Mouse (Mus musculus) 416B (cell line): ENCODE measurements at regions not wholly inside any gene's neighbourhood (a gene's known extent, or its start where the extent isn't known, plus 50 kb on each side); places are given as distances from the start of the nearest gene placed in this dataset.

ENCODE experiments used
- DNase-seq: peaks from one replicate; pipeline ENCODE4 v3.0.0; 2011; ENCODE audit warnings: low read depth

DNA sequence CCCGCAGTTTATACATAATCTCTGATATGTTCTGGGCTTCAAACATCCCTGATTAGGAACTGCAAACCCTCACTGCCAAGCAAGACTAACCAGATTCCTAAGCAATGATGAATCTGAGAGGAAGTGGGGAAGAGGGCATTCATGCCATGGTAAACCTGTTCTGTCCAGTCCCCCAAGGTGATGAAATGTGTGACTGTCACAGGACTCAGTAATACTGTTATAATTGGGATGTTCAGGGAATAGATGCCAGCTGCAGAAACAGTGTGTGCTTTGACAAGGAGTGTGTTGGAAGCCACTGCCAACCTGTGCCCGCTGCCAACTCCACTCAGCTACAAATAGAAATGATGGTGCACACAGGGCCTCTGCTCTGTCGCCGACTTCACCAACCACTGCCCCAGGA lies 466.0 kb downstream of the Efna5 start:
- DNase-seq: no peak

DNA sequence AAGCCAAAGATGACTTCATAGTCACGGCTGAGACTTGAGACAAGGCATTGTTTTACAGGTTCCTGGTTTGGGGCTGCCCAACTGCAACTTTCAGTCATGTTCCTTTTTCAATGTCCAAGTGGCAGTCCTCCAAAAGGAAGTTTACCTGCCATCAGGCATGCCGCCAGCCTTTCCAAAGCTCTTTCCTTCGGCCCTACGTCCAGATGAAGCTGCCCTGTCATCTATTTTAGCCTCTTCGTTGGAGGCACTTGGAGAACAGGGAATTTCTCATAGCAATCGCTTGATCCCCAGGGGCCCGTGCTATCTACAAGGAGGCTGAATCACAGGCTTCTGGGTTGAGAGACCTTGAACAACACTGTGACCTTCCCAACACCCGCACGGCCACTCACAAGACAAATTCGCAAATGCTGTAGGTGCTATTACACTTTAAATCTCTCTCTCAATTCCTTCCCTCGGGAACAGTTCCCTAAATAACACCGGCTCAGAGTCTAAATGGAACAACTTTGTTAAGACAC lies 468.4 kb downstream of the Efna5 start:
- no peak for DNase-seq

DNA sequence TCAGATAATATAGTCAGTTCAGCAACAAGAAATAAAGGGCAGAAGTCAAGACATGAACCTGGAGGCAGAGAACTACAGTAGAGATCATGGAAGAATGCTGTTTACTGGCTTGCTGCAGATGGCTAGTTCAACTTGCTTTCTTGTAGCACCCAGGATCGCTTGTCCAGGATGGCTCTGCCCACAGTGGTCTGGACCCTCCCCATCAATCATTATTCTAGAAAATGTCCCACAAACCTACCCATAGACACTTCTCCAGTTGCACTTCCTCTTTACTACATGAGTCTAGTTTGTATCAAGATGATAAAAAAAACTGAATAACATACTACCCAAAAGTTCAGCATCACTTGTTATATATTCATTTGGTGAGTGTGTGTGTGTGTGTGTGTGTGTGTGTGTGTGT lies 477.4 kb downstream of the Efna5 start:
- no peak for DNase-seq

DNA sequence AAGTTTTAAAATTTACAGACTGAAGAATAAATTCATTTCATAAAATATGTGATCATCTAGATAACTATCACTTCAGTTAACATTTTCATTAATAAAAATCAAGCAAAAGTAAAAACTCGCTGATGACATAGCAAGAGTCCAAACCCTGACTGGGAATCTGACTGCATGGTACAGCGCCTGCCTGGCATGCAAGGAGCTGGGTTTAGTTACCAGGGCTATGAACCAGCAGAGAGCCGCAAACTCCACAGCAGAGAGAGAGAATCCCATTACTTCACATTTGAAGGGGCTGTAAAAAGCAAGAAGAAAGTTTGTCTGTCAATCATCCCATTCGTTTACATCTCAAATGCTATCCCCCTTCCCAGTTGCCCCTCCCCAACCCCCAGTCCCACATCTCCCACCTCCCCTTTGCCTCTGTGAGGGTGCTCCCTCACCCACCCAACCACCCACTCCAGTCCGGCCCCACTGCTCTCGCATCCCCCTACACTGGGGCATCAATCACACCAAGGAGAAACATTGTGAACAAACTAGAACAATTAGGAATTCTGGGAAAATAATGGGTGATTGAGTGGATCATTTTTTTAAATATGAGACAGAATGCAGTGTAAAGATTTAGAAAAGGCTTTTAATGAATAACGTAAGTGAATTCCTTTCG lies 487.6 kb downstream of the Efna5 start:
- no peak for DNase-seq

DNA sequence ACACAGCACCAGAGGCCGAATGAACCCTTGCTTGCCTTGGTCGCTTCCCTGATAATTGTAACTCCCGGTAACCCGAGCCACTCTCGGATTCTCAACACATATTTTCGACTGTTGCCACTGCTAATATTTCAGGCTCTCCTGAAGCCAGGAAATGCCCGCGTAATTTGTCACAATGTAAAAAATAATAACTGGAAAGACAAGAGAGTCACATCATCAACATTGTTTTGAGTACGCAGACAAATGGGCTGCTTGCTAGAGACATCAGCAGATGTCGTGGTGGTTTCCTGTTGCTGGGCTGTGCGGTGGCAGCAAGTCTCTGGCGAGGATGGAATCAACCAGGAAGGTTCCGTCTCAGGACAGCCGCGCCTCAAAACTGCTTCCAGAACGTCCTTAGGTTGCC lies 497.1 kb downstream of the Efna5 start:
- DNase-seq: no peak

DNA sequence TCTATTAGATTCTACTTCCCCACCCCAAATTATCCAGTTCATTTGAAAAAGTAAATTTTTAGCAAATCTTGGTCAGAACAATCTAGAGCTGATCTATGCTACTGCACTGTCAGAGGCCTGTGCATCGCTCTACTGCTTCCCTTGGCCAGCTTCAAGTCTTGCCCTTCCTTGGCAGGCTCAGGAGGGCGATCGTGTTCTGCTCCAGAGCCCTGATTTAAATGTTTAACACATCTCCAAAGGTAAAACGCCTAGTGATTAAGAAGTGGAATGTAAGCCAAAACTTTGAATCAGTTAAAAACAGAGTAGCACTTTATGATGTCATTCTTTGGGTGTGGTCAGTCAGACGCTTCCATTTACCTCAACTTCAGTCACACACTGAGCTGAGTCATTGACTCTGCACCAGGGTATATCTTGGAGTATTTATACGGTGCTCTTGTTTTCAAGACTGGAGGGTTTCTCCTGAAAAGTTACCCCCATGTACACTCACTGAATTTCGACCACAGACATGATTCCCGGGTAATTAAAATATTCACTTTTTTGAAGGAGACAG lies 502.2 kb downstream of the Efna5 start:
- DNase-seq: no peak

DNA sequence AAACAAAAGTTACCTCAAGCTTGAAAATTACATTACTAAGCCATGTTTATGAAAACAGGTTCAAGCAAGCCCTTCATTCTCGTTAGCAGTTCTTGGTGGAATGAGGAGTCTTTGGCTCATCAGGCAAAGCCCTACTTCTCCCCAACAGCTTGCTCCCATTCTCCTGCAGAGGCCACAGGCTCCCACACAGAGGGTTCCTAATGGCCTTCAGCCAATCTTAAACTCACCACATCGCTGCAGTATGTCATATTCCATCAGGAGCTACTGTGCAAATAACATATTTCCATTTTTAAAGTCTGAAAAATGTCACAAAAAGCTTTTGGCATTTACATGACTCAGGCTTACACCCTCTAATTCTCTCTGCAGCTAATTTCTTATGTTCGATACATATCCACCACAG lies 512.0 kb downstream of the Efna5 start:
- DNase-seq: no peak

DNA sequence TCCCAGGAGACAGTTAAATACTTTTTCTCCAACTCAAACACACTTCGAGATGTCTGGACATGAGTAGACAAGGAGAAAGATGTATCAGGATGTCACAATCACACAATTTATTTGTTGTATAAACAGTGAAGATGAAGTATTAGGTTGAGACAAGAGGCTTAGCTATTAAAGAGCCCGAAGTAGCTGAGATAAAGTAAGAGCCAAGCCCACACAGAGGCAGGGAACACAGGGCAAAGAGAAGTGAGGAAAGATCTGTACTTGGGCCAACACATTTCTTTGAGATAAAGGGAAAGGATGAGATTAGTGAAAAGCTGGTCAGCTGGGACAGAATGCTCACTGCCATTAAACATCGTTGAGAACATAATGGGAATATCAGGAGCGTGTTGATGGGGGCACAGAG lies 513.2 kb downstream of the Efna5 start:
- DNase-seq: no peak

DNA sequence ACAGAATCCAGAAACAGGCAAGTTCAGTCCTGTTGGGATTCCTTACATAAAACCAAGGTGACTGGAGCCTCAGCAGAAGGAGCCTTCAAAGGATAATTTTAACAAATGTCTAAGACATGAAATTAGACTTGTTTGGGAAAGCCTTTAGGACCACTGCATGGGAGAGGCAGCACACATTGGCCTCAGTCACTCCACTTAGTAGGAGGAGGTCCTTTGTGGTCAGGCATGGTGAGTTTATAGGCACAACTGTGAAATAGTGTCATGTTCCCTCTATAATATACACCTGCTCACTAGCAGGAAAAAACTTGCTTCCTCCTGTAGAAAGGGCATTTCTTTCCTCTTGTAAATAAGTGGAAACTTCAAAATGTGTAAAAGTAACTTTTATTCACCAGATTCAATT lies 522.8 kb downstream of the Efna5 start:
- no peak for DNase-seq

DNA sequence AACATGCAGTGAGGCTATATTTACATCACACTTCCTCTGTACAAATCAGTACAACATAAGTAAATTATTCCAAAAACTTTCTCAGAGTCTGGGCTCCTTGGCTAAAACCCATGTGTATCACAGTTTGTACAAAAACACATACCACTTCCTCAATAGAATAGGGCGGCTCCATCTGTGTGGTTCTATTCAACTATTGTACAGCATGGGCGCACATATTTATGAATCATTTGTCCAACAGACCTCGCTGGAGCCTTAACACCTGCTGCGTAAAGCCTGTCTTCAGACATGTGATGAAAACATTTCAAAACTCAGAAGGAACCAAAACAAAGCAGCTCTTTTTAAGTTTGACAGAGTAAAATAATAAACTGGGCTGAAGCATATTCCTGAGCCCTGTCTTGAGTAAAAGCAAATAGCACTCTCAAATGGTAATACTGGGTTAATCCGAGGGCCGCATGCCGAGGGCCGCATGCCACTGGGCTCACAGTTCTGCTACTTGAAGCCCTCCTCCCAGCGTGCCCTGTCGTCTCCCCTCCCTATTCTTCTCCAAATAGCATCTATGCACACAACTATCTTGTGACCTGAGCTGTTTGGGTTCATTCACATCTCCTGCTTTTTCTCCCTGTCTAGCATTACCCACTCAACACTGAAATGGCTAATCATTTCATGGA lies 543.1 kb downstream of the Efna5 start:
- DNase-seq: no peak

DNA sequence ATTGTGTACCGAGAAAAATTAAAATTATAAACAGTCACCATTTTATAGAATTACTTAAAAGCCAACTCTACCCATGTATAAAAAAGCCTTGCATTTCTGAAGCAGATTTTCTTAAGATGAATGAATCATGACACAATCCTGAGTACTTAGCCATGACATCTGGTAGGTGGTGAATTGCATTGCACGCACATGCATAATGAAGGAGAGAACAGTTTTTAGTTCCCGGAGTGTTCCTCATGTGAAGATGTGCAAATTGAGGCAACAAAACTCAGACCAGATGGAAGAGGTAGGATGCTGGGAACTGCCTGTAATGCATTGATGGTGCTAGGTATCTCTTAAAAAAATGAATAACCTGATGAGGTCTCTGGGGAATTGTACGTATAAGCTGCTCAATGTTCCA lies 550.9 kb downstream of the Efna5 start:
- no peak for DNase-seq

DNA sequence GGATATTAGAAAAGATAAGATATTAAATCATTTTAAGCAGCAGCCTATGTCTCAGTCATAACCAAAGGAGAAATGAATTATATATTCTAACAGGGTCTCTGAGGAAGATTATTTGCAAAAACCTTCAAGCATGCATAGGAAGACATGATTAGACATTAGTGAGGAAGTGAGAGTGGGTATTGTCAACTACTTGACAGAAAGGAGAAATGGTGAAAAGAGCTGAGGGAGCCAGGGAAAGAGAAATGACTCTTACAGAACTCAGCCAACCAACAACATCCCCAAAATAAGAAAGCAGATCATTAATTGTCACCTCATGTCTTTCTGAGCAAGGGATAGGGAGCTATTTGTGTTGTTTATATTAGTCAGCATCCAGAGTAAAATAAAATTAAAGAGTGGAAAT lies 554.3 kb downstream of the Efna5 start:
- no peak for DNase-seq

DNA sequence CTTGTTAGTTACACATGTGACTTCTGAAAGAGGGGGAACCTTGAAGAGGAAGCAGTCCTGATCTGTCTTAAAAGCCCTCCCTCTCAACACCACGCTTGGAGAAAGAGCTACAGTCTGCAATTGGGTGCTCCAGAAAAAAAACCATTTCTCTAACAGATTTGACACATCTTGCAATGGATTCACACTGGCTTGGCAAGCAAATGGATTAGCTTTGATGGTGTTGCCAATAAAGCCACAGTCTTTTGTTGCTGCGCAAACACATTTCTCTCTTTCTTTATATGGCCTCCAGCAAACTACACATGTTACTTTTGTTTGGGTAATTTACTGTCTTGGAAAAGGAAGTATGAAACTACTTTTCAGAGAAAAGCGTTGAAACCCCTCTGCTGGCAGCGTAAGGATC lies 562.1 kb downstream of the Efna5 start:
- no peak for DNase-seq

DNA sequence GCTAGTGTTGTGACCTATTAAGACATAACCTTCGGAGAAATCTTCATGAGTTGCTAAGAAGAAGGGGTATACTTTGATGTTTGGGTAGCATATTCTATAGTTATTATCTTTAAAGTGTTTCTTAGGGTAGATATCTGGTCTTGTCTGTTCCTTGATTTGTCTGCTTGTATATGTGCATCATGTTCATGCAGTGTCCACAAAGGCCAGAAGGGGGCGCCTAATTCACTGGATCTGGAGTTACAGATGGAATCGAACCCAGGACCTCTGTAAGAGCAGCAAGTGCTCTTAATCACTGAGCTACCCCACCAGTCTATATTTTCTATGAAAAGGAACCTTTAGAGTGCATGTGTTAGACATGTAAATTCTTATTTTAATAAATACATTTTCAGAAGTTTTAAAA lies 571.1 kb downstream of the Efna5 start:
- no peak for DNase-seq

DNA sequence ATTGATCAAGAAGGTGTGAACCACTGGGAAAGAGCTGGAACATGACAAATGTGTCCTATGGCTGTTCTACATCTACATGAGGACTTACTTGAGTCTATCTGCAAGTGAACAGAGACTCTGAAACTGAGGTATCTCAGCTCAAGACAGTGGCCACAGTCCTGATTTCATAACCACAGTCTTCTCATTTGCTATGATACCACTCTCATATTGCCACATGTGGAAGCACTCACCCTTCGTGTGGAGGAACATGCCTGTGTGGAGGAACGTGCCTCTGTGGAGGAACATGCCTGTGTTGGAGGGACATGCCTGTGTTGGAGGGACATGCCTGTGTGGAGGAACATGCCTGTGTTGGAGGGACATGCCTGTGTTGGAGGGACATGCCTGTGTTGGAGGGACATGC lies 574.0 kb downstream of the Efna5 start:
- no peak for DNase-seq

DNA sequence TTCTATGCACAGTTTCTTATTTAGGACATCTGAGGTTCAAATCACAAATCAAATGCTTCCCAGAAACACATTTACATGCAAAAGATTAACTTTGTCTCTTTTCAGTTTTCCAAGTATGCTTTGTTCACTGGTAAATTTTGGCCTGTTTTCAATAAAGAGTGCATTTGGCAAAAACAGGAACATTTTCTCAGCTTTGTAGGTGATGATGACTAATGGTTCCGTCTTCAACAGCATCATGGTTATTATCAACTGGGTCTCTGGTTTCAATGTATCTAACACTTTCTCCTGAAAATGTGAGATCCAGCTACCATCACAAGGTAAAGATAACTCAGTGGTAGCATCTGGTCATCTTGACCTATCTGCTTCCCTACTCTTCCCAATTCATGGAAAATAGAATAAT lies 574.6 kb downstream of the Efna5 start:
- no peak for DNase-seq

DNA sequence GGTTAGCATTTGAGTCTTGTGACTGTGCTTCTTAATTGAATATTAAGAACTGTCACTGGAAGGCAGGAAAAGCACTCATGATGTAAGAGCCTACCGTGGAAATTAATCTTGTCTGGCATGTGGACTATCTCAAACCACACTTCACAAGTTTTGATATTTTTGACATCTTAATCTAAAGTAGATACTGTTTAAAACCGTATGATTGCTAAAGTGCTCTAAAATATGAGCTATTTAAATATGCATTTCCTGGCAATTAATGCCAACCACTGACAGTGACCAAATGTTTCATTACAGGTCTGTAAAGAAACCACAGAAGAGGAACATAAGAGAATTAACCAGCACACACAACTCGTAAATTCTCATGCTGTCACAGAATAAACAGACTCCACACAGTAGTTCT lies 576.0 kb downstream of the Efna5 start:
- peak; percentile 54 for DNase-seq

DNA sequence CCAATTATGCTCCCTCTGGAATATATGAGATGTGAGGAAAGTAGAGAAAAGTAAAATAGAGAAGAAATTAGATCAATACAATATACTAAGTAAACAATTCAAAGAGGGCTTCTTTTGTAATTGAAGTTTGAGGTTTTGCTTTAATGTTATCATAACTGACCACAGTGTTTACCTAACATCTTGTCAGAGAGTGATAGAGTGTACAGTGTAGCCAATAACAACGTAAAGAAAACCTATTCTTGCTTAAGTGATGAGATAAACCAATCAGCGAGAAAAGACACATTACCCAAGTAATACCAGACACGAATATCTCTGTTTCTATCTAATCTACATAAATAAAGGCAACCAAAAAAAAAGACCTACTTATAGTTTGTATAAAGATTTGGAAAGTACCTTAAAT lies 577.0 kb downstream of the Efna5 start:
- DNase-seq: peak; percentile 22

DNA sequence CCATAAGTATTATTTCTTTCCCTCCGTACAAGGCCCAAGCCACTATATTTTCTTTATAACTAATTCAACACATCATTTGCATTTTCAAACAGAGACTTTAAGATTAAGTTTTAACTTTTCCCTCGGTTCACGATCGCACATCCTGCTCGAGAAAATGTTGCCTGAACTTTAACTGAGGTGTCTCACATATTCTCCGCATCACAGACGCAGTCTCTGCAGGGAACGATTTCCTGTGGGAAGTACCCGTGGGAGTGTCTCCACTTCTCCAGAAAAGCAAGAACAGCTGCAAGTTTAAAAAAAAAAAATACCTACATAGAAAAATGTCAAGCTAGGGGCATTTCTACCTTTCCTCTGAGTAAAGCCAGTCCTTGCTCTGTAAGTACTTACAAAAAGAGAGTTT lies 581.2 kb downstream of the Efna5 start:
- DNase-seq: no peak

DNA sequence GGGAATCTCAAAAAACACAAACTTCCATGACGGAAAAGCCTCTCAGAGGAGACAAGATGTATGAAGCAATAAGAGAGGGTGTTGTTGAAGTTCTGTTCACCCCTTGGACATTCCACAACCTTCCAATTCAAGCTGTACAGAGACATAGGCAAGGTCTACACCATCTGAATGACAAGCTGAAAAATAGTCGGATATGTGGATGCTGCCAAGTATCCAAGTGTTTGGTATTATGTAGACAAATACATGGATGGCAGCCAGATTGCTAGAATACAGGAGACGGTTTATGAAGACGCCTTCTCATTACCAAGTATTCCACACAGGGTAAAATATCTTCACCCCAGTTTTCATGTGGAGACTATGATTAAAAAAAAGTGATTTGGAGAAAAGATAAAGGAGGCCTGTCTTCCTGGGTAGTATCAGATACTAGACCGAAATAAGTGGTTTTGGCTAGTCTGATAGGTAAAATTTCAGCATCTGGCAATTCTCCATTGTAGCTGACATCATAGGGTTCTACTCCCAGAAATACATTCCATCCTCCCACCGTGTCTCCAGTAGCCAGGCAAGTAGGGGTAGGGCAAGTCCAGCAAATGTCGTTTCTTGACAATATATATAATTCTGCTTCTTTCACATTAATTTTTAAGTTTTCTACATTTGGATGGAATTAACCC lies 583.6 kb downstream of the Efna5 start:
- DNase-seq: no peak

DNA sequence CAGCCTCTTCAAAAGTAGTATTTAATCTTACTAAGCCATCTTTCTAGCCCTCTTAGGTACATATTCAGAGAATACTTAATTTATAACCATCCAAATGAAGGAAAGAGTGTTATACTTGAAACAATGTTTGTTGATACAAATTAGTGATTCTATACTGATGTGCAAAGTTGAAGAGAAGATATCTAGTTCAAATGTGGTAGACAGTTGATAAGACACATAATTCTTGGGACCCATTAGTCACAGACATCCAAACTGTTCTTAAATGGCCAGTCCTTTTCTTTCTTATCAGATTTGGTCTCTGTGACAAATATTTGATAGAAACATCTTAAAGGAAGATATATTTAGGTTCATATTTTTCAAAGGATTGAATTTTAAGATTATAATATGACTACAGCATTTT lies 585.7 kb downstream of the Efna5 start:
- DNase-seq: no peak

DNA sequence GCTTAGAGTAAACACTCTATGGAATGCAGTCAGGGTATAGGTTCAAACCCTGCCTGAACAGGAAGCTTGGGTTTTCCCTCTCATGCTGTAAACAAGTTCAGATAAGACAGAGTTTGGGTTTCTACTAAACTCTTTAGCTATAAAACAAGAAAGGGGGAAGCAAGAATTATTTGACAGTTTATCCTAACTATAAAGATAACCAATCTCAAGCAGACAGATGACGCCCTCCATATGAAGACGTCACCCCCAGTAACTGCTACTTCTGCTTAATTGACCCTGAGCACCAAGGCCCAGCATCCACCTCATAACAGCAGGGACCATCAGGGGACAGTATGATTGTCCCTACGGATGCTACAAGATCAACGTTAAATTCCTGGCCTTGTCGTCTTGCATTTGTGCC lies 588.4 kb downstream of the Efna5 start:
- no peak for DNase-seq

DNA sequence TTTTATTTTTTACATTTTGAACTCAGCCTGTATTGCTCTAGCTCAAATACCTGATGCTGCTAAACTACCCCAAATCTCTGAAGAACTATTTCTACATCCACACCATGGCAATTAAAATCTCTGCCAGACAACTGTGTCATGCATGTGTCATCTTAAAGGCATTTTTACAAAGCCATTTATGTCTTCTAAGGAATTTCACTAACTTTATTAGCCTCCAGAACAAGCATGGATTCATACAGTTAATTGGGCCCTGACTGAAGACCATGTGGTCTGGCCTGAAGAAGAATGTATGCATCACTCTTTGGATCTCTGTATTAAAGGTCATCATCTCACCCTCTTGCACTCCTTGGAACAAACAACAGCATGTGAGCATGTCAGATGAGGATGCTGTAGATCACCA lies 593.5 kb downstream of the Efna5 start:
- DNase-seq: no peak
